In the genomic region with DNA sequence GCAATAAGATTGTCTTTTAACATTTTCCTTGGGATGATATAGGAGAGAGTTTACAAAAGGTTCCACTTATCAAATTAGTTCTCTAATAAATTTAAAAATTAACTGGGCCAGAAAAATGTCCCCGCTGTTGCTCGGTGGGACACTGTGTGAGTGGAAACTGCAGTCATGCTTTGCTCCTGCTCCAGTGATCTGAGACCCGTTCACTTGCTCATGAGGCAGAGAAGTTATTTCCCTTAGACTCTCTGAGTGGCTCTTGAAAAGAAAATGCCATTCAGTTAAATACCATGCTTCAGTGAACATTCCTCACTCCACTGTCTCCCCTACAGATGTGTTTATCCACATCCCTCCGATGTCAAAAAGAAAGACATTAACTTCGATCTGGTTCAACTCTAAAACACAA, we compare ENCODE assay signal across 25 mouse cellular contexts.
"Had no signal": no experiment of that assay in that cellular context is flagged by ENCODE, and none has a peak within 500 bp of the region (broad histone marks: within the 10 kb centered on the region; RNA-seq: fewer than 3 reads in every experiment).

No protein-coding gene starts in this region.

- H3K36me3 ChIP-seq: forebrain, embryonic 15.5 days; heart, embryonic 13.5 days; heart, embryonic 15.5 days; hindbrain, embryonic 13.5 days; hindbrain, embryonic 15.5 days; limb, embryonic 10.5 days; limb, embryonic 12.5 days; liver, embryonic 13.5 days had no signal

- DNase-seq: forebrain, postnatal 0 days; gastrocnemius, postnatal 14 days; gastrocnemius, postnatal 36 days; heart, adult 11 months; heart, adult 2 months; heart, postnatal 14 days; heart, postnatal 36 days; kidney, adult 18-20 months; kidney, postnatal 10 days; kidney, postnatal 36 days; liver; liver, embryonic 13.5 days had no signal

- ATAC-seq: forebrain, embryonic 15.5 days; forebrain, postnatal 0 days; hindbrain, postnatal 0 days; intestine, postnatal 0 days had no signal

- H3K4me3 ChIP-seq: forebrain, embryonic 15.5 days; heart, adult 2 months; heart, embryonic 13.5 days; heart, embryonic 15.5 days; hindbrain, embryonic 13.5 days; hindbrain, embryonic 15.5 days; layer of hippocampus, adult 2 months; left cerebral cortex, adult 2 months; limb, embryonic 10.5 days; limb, embryonic 12.5 days; liver, embryonic 13.5 days had no signal

- H3K27ac ChIP-seq: forebrain, embryonic 15.5 days; heart, adult 2 months; heart, embryonic 13.5 days; heart, embryonic 15.5 days; hindbrain, embryonic 13.5 days; hindbrain, embryonic 15.5 days; hindbrain, postnatal 0 days; layer of hippocampus, adult 2 months; left cerebral cortex, adult 2 months; limb, embryonic 10.5 days; limb, embryonic 12.5 days; liver, embryonic 13.5 days had no signal

- H3K9ac ChIP-seq: forebrain, embryonic 15.5 days; forebrain, postnatal 0 days; heart, embryonic 13.5 days; heart, embryonic 15.5 days; hindbrain, embryonic 13.5 days; hindbrain, embryonic 15.5 days; limb, embryonic 12.5 days; liver, embryonic 13.5 days had no signal

- H3K27me3 ChIP-seq: forebrain, embryonic 15.5 days; heart, embryonic 13.5 days; heart, embryonic 15.5 days; hindbrain, embryonic 13.5 days; hindbrain, embryonic 15.5 days; limb, embryonic 12.5 days; liver, embryonic 13.5 days had no signal

- H3K4me2 ChIP-seq: forebrain, embryonic 15.5 days; heart, embryonic 11.5 days; heart, embryonic 13.5 days; heart, embryonic 15.5 days; hindbrain, embryonic 13.5 days; hindbrain, embryonic 15.5 days; limb, embryonic 12.5 days; liver, embryonic 11.5 days; liver, embryonic 13.5 days had no signal

- H3K4me1 ChIP-seq: forebrain, embryonic 15.5 days; heart, embryonic 13.5 days; heart, embryonic 15.5 days; hindbrain, embryonic 13.5 days; hindbrain, embryonic 15.5 days; limb, embryonic 10.5 days; limb, embryonic 12.5 days; liver, embryonic 13.5 days had no signal

- H3K9me3 ChIP-seq: forebrain, embryonic 15.5 days; heart, embryonic 13.5 days; heart, embryonic 15.5 days; hindbrain, embryonic 13.5 days; hindbrain, embryonic 15.5 days; limb, embryonic 10.5 days; limb, embryonic 12.5 days had no signal
